Mouse (Mus musculus) bone marrow macrophage, adult 2 months (primary cell): ENCODE measurements around the gene Serpina6. TPM values are rescaled to one million over a fixed set of nuclear protein-coding genes. Genes with fewer than 3 reads are reported as not detected.
"Not testable (repeated sequence)": the region's sequence is repeated elsewhere in the genome, so short reads cannot be mapped to it uniquely, and the experiment has no call there.

Experiments
- H3K27ac ChIP-seq: 2 replicates; pipeline ENCODE4 v1.5.1; 2012; ENCODE audit warnings: low read depth, low read length; ENCODE audit not compliant: insufficient read depth
- H3K4me1 ChIP-seq: 2 replicates; pipeline ENCODE4 v1.6.1; 2012; ENCODE audit warnings: low read length; ENCODE audit not compliant: control insufficient read depth, insufficient read depth
- H3K4me3 ChIP-seq: 2 replicates; pipeline ENCODE4 v1.5.1; 2012; ENCODE audit warnings: mild to moderate bottlenecking, low read length, moderate library complexity; ENCODE audit not compliant: insufficient read depth
- CTCF ChIP-seq: IDR thresholded peaks from 2 replicates; pipeline ENCODE4 v1.5.1; 2012; ENCODE audit warnings: low read depth, mild to moderate bottlenecking, low read length, moderate library complexity
- POLR2A ChIP-seq: IDR thresholded peaks from 2 replicates; pipeline ENCODE4 v1.6.1; 2012; ENCODE audit warnings: mild to moderate bottlenecking, low read depth, low read length, borderline replicate concordance
- polyA plus RNA-seq: library from polyadenylated mRNA; stranded (reverse); fragments of >200 nt; gene quantifications from 2 replicates; pipeline ENCODE4 v1.2.4, GENCODE M21; 2012; ENCODE audit not compliant: missing spikeins, insufficient read depth, insufficient read length

The Serpina6 gene
- polyA plus RNA-seq, 1 experiment = not detected

DNA sequence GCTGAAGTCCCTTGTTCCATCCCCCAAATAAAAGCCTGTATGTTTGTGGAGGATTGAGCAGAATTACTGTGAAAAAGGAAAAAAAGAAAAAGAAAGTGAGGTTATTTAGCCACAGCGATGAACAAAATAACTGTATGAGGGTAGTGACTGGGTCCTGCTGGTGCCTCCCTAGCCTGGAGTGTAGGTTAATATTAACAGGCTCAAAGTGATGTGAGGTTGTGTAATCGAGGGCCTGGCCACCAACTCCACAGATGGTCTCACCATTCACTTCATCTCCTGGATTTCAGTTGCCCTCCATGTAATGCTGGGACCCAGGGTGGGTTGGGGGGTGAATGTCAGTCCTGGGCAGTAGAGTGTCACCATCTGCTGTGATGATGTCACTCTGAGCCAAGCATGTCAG lies 24.7 kb upstream of the Serpina6 start:
- Histone ChIP-seq H3K4me1 (no peaks in the 10 kb centered on the region), H3K27ac (no peak overlapping the region)

DNA sequence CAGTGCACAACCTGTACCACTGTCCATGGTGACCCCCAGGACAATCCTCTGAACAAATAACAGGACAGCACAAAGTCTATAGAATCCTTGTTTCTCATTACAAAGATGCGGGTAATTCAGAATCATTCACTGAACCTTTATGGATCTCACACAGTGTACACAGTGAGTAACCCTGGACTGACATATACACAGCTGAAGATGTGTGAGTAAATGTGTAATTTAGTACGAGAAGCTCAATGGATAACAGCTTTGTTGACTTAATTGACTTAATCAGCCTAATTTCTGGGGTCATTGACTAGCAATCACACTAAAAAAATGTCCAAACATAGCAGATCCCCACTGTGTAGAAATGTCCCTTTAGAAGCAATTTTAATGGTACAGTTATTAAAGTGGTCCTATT lies 24.2 kb upstream of the Serpina6 start:
- Histone ChIP-seq H3K27ac (no peak overlapping the region), H3K4me3 (no peak overlapping the region), H3K4me1 (no peaks in the 10 kb centered on the region)
- no peak for TF ChIP-seq CTCF
- TF ChIP-seq POLR2A = no peak

More for the DNA sequence above, 24.7 kb upstream of the Serpina6 start:
- H3K4me3 ChIP-seq = no peak overlapping the region
- no peak for TF ChIP-seq CTCF
- no peak for TF ChIP-seq POLR2A

DNA sequence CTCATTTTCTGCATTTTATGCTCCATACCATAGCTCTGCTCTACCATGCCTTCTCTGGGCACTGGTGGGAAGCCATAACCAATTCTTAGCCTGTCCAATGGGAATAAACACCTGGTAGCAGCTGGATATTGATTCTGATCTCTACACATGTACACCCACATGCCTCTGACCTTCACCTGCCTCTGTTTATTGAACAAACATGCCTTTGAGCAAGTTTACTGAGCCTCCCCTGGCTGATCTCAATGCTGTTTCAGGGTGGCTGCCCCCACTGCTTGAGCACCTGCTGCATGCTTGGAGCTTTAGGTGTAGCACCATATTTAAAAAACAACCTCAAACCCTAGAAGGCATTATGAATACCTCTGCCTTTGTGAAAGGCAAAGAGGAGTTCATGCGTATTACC lies 22.8 kb upstream of the Serpina6 start:
- not testable (repeated sequence) for H3K4me1 ChIP-seq, H3K4me3 ChIP-seq, H3K27ac ChIP-seq

DNA sequence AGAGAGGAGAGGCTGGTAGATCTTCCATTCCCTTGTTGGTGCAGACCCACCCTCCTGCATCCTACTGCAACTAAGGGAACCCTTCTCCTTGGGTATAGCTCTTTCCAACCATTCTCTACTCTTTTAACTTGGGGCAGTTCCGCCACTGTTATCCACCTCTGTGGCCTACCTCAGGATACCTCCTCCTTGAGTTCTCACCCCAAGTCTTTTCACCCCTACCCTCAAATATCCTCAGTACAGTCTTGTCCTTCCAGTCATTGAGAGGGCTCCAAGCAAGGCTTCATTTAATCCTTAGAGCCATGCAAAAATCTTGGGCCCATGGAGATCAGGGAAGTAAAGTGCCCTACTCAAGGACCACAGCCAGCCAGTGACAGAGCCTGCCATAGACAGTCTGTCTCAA lies 19.0 kb upstream of the Serpina6 start, which contains the start of gene Serpina16:
Serpina16 (minus strand) TSS at position 101 of the 400 bp plus-strand sequence.
- no peak within 1 kb of the TSS for H3K4me3 ChIP-seq
- TF ChIP-seq CTCF = no peak
- no peak for TF ChIP-seq POLR2A
- no peaks in the 10 kb centered on the region for H3K4me1 ChIP-seq
- H3K27ac ChIP-seq = no peak within 1 kb of the TSS

DNA sequence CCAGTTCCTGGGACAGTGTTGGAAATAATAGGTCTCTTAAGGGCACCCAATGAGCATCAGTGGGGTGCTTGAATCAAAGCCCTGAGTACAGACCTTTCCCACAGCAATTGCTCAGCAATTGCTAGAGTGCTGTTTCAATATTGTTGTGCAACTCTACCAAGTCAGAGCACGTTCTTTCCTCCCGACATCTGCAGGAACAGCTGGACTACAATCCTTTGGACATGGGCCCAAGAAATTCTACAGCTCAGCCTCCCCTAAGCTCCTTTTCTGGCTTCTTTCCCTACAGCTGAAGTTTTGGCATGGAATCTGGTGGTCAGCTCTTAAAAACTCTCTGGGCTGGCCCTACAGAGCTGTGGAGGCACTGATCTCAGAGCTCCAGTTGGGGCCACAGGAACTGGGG lies 16.2 kb upstream of the Serpina6 start:
- no peak overlapping the region for H3K27ac ChIP-seq
- no peaks in the 10 kb centered on the region for H3K4me1 ChIP-seq
- no peak for TF ChIP-seq CTCF
- TF ChIP-seq POLR2A = no peak
- H3K4me3 ChIP-seq = no peak overlapping the region

DNA sequence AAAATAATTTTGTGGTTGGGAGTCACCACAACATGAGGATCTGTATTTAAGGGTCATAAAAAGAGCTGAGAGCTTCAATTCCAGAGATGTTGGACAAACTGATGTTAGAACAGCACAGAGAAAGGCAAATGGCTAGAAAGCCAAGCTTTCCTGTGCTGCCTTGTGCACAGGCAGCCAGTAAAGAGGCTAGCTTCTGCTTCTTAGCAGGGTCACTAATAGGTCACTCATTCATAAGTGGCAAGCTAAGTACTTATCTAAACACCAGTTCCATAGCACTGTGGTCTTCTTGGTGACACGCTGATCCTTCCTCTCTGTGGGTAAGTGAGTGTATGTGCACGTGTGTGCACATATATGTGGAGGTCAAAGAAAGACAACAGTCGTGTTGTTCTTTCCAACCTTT lies 14.5 kb upstream of the Serpina6 start:
- Histone ChIP-seq H3K4me3 (no peak overlapping the region), H3K27ac (no peak overlapping the region), H3K4me1 (no peaks in the 10 kb centered on the region)
- TF ChIP-seq CTCF = no peak
- TF ChIP-seq POLR2A = no peak

DNA sequence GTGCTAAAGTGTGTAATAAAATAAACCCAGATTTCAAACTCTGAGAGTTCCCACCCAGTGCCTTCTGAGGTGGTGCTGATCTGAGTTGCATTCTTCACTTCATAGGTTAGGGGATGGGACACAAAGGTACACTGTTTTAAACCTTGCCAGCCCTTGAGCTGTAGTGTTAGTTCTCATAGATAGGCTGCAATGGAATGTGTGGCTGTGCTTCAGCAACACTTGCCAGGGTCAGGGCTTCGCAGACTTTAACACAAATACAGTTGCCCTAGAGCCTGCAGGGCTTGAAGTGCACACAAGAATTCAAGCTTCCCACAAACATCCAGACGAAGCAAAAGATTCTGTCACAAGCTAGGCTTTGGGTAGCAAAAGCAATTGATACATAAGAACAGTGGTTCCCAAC lies 14.0 kb upstream of the Serpina6 start:
- no peak overlapping the region for H3K27ac ChIP-seq
- H3K4me3 ChIP-seq = no peak overlapping the region
- TF ChIP-seq CTCF (no peak), POLR2A (no peak)
- no peaks in the 10 kb centered on the region for H3K4me1 ChIP-seq

DNA sequence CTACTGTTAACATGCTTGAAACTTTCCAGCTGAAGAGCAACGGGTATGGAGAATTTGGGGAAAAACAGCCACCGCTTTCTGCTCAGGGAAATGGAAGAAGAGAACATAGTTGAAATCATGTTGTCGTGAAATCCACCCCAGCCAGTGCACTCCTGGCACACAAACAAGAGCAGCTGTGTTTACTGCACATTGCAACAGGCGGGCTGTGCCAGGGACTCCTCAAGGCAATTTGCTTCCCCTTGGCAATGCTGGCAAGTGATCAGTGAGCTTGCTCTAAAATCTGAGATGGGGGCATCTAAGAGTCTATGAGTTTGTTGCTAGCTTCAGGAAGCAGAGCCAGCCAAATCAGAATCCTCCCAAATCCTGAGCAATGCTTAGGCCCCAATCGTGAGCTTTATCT lies 13.3 kb upstream of the Serpina6 start:
- H3K27ac ChIP-seq = no peak overlapping the region
- TF ChIP-seq CTCF (no peak), POLR2A (no peak)
- H3K4me3 ChIP-seq = no peak overlapping the region
- no peaks in the 10 kb centered on the region for H3K4me1 ChIP-seq

DNA sequence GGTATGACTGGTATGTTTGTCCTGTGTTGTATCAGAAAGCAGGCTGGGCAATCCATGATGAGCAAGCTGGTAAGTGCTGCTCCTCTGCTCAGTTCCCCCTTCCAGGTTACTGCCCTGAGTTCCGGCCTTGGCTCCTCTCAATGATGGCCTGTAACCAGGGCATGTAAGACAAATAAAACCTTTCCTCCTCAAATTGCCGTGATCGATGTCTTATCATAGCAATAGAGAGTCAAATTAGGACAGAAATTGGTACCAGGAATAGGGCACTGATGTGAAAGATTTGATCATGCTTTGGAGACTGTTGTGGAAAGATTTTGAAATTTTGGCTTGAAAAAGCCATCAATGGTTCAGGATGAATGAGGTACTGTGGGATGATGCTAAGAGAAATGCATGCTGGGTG lies 8.3 kb upstream of the Serpina6 start:
- Histone ChIP-seq H3K4me1 (no peaks in the 10 kb centered on the region), H3K4me3 (no peak overlapping the region), H3K27ac (no peak overlapping the region)
- TF ChIP-seq POLR2A (no peak), CTCF (no peak)

DNA sequence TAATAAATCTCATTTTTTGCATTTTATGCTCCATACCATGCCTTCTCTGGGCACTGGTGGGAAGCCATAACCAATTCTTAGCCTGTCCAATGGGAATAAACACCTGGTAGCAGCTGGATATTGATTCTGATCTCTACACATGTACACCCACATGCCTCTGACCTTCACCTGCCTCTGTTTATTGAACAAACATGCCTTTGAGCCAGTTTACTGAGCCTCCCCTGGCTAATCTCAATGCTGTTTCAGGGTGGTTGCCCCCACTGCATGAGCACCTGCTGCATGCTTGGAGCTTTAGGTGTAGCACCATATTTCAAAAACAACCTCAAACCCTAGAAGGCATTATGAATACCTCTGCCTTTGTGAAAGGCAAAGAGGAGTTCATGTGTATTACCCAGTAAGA lies 5.0 kb upstream of the Serpina6 start:
- not testable (repeated sequence) for H3K27ac ChIP-seq, H3K4me3 ChIP-seq, H3K4me1 ChIP-seq

DNA sequence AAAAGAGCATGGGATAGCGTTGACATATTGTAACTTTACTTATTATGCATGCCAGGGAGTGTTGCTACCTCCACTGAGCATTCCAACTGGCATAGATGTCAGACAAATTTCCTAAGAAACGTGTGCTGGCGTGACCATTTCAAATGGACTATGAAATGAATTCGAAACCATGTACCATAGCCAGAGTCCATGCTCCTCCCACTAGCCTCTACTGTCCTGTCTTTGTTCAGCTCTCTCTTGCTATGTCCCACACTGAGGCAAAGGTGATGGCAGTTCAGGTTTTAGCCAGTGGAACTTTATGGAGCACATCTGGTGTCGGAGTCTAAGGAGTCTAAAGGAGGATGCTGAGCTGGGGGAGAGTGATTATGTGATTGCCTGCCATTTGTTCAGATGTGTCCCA lies 3.1 kb upstream of the Serpina6 start:
- H3K27ac ChIP-seq = no peak overlapping the region
- no peak overlapping the region for H3K4me3 ChIP-seq
- H3K4me1 ChIP-seq = no peaks in the 10 kb centered on the region
- TF ChIP-seq POLR2A (no peak), CTCF (no peak)

DNA sequence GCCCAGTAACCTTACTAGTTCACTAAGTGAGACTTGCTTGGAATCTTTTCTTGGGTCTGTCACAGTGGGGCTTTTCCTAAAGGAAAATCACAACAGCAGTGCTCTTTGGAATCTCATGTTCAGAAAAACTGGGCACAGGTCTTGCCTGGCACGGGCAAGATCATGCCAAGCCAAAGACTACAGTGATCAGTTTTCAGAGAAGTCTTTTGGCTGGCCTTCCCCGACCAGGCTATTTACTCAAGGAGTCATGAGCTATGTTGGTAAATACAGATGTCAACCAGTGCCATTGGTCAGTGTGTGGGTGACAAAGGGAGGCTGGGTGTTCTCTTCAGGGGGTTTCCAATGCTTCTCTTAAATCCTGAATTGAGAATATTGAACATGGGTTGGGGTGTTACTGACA lies 2.2 kb upstream of the Serpina6 start:
- TF ChIP-seq POLR2A (no peak), CTCF (no peak)
- no peak overlapping the region for H3K4me3 ChIP-seq
- H3K4me1 ChIP-seq = no peaks in the 10 kb centered on the region
- no peak overlapping the region for H3K27ac ChIP-seq
